Mouse (Mus musculus) heart, embryonic 16.5 days (tissue): ENCODE data around the gene Tmbim1. TPM values are rescaled to one million over a fixed set of nuclear protein-coding genes. Genes with fewer than 3 reads are reported as not detected.
"Not testable (repeated sequence)": the region's sequence is repeated elsewhere in the genome, so short reads cannot be mapped to it uniquely, and the experiment has no call there.

Experiments
- ATAC-seq: fragments of 200-750 bp; cut with Nextera tagmentation; replicated peaks from 2 replicates; pipeline ENCODE4 v1.8.0; 2017; ENCODE audit warnings: moderate number of reproducible peaks; ENCODE audit not compliant: insufficient read depth, low FRiP score; ENCODE audit errors: extremely low read depth
- H3K27ac ChIP-seq: fragments of 300-500 bp; sonication (generic); 2 replicates; pipeline ENCODE4 v1.5.1; 2014; ENCODE audit warnings: mild to moderate bottlenecking, low read length, control low read depth, moderate library complexity
- H3K27me3 ChIP-seq: fragments of 300-500 bp; sonication (generic); 2 replicates; pipeline ENCODE4 v1.6.1; 2014; ENCODE audit warnings: low read length, mixed read lengths; ENCODE audit not compliant: control insufficient read depth, insufficient read depth
- H3K36me3 ChIP-seq: fragments of 300-500 bp; sonication (generic); 2 replicates; pipeline ENCODE4 v1.6.1; 2014; ENCODE audit not compliant: control insufficient read depth, insufficient read depth
- H3K4me1 ChIP-seq: fragments of 300-500 bp; sonication (generic); 2 replicates; pipeline ENCODE4 v1.6.1; 2014; ENCODE audit warnings: low read length, mixed read lengths; ENCODE audit not compliant: control insufficient read depth, insufficient read depth
- H3K4me2 ChIP-seq: fragments of 300-500 bp; sonication (generic); 2 replicates; pipeline ENCODE4 v1.6.1; 2014; ENCODE audit warnings: low read depth, mild to moderate bottlenecking, control low read depth, low read length
- H3K4me3 ChIP-seq: fragments of 300-500 bp; sonication (generic); 2 replicates; pipeline ENCODE4 v1.5.1; 2014; ENCODE audit warnings: mild to moderate bottlenecking, control low read depth, low read length
- H3K9ac ChIP-seq: fragments of 300-500 bp; sonication (generic); 2 replicates; pipeline ENCODE4 v1.6.1; 2014; ENCODE audit warnings: low read length, control low read depth
- H3K9me3 ChIP-seq: fragments of 300-500 bp; sonication (generic); replicated peaks from 2 replicates; pipeline ENCODE4 v1.6.1; 2016; ENCODE audit warnings: low read length; ENCODE audit not compliant: control insufficient read depth
- WGBS: fragments of 180-500 bp; shearing (Covaris S2); extraction: QIAGEN DNeasy Blood & Tissue Kit; methylation state at CpG from one replicate; pipeline ENCODE4 v1.1.7; 2014; 5-methylcytosine and 5-hydroxymethylcytosine counted together
- polyA plus RNA-seq: library from polyadenylated mRNA; unstranded; fragments of >200 nt; fragmentation: Nextera tagmentation; extraction: Ambion mirVana; gene quantifications from 2 replicates; pipeline ENCODE4 v1.2.1, GENCODE M21; 2015

Tmbim1 gene
- polyA plus RNA-seq, 1 experiment from 2014 or later: 51.4 TPM

DNA sequence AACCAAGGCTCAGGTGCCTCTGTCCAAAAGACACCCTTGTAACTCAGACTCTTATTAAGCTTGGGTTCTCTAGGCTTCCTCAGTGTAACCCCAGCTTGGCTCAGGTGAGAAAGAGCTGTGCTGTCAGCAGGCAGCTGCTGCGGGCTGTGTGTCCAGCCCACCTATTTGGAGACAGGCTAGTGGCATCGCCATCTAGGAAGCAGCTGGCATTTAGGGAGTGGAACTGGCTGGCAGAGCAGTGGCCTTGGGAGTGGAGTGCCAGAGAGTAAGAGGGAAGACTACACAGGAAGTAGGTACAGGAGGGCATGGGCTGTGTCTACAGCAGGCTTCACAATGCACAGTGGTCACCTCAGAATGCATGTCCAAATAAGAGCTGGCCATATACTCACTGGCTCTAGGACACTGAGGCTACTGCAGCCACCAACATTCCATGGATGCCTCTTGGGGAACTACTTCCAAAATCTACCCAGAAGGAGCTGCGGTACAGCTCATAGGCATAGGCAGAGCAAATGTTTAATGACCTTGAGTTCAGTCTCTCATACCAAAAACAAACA lies 11.3 kb downstream of the Tmbim1 start:
- Histone ChIP-seq H3K9ac (no peak overlapping the region), H3K4me2 (no peak overlapping the region), H3K4me3 (no peak overlapping the region), H3K4me1 (peaks cover 90% of the 10 kb centered on the region), H3K36me3 (peaks cover 19% of the 10 kb centered on the region; the same call in 1 of the 2 replicates), H3K27me3 (no peaks in the 10 kb centered on the region), H3K27ac (peak overlapping the region; percentile 99), H3K9me3 (no peaks in the 10 kb centered on the region)
- ATAC-seq: no peak
- 57% methylated on average over 3 of the region's 3 CpGs for WGBS

DNA sequence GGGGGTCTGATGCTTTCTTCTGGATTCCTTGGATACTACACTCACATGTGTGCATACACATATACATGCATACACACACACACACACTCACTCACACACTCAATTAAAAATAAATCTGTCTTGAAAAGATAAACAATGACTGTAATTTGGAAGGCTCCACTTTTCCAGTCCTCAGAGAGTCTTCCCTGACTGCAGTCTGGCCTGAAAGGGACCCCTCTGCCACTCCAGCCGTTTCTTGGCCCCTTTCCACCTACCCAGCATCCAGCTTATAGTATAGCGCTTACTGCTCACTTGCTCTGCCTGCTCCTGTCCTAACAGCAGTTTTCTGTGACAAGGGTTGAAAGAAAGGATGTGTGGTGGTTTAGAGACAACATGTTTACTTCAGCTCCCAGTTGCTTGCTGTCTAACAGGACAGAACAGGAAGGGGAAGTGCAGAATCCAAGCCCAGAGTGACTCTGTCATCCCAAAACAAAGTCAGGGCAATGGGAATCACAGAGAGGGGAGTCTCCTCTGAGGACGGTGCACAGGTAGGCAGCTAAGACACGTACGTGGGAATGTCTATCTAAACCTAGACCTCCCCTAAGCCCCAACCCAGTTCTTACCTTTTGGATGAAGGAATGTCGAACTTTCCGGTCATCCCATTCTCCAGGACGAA lies 12.0 kb downstream of the Tmbim1 start:
- Histone ChIP-seq H3K9ac (no peak overlapping the region), H3K27ac (peak overlapping the region; percentile 99), H3K4me2 (no peak overlapping the region), H3K9me3 (no peaks in the 10 kb centered on the region), H3K27me3 (no peaks in the 10 kb centered on the region), H3K36me3 (peaks cover 26% of the 10 kb centered on the region), H3K4me3 (no peak overlapping the region), H3K4me1 (peaks cover 90% of the 10 kb centered on the region)
- 71% methylated on average over 8 of the region's 8 CpGs for WGBS
- no peak for ATAC-seq

DNA sequence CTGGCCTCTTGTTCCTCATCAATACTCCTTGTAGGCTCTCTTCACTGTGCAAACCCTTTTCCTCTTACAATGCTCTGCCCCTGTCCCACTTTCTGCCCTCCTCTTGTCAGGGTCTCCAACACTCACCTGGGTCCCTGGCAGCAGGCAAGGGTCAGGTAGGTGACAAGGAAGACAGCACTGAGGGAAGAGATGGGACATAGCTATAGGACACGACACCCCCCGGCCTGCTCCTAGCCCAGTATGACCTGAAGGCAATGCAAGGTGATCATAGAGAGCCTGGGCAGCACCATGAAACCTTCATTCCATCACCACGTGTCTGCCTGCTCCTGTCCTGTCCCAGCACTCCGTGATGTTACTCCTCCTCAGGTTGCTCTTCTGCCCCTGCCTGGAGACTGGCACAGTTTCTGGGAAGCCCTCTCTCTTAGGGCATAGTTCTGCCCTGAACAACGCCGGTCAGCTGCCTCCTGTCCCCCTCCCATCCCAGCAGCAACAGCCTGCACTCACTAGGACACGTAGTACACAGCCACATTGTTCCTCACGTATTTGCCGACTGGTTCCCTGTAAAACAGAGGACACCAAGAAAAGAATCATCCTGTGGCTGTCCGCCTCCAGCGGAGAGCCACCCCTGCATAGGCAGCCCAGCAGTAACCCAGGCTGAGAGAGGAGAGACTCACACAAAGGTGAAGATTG lies 12.9 kb downstream of the Tmbim1 start:
- no peak overlapping the region for H3K4me2 ChIP-seq
- no peak overlapping the region for H3K4me3 ChIP-seq
- no peaks in the 10 kb centered on the region for H3K9me3 ChIP-seq
- whole genome bisulfite sequencing: 82% methylated on average over 11 of the region's 11 CpGs
- peaks cover 89% of the 10 kb centered on the region for H3K4me1 ChIP-seq
- H3K36me3 ChIP-seq: peaks cover 26% of the 10 kb centered on the region
- 0 out of 2 replicates have a peak overlapping the region, but pooled peaks have one; percentile 11 for H3K27ac ChIP-seq
- no peak for ATAC-seq
- H3K27me3 ChIP-seq: no peaks in the 10 kb centered on the region
- no peak overlapping the region for H3K9ac ChIP-seq

DNA sequence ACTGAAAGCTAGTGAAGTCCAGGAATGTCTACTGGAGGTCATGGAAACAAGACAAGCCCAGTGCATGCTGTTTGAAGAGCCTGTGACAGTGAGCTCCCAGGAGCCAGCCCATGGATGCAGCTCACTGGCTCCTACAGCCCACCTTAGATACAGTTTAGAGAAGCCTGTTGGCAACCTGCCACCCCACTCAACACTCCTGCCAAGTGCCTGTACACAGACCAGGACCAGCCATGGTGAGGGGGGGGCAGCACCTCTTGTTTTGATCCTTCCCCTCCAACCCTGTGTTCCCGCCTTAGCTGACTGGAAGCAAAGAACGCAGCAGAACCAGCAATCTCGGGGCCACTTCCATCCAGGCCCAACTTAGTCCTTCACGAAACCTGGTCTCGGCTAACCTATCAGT lies 15.3 kb downstream of the Tmbim1 start:
- WGBS: 40% methylated on average over 5 of the region's 5 CpGs
- Histone ChIP-seq H3K9ac (peak overlapping the region; percentile 38; the same call in 1 of the 2 replicates), H3K36me3 (peaks cover 26% of the 10 kb centered on the region), H3K4me1 (peaks cover 81% of the 10 kb centered on the region), H3K27ac (peak overlapping the region; percentile 92), H3K9me3 (no peaks in the 10 kb centered on the region), H3K27me3 (no peaks in the 10 kb centered on the region), H3K4me2 (peak overlapping the region; percentile 24; the same call in 1 of the 2 replicates), H3K4me3 (no peak overlapping the region)
- peak; percentile 85 for ATAC-seq

- peaks cover 26% of the 10 kb centered on the region for H3K36me3 ChIP-seq
- no peaks in the 10 kb centered on the region for H3K9me3 ChIP-seq
- peak overlapping the region; percentile 55 for H3K9ac ChIP-seq
- H3K27me3 ChIP-seq: no peaks in the 10 kb centered on the region
- H3K4me2 ChIP-seq: 0 out of 2 replicates have a peak overlapping the region, but pooled peaks have one; percentile 24
- peak overlapping the region; percentile 92 for H3K27ac ChIP-seq
- WGBS: 51% methylated on average over 2 of the region's 2 CpGs
- H3K4me1 ChIP-seq: peaks cover 77% of the 10 kb centered on the region
- H3K4me3 ChIP-seq: no peak overlapping the region
- no peak for ATAC-seq
Observed at GRCm38 (mm10) chr1:74289740-74290139, 15.7 kb downstream of the Tmbim1 start.

DNA sequence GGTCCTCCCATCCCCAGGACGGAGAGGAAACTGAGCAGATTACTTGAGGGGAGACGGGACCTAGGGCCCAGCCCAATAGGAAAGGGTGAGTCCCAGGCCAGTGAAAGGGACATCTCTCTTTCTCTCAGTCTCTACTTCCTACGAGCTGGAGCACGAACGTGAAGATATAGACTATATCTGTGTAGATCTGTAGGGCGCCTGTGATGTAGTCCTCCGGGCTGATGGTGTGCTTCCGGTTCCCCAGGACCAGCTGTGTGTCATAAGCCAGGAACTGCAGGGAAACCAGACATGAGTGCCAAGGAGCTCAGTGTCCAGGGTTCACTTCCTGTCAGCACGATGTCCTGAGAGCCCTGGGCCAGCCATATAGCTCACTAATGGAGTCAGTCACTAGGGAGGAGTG lies 16.2 kb downstream of the Tmbim1 start:
- Histone ChIP-seq H3K9ac (peak overlapping the region; percentile 22; the same call in 1 of the 2 replicates), H3K4me1 (peaks cover 73% of the 10 kb centered on the region), H3K4me2 (no peak overlapping the region), H3K9me3 (no peaks in the 10 kb centered on the region), H3K4me3 (no peak overlapping the region), H3K27me3 (no peaks in the 10 kb centered on the region), H3K36me3 (peaks cover 26% of the 10 kb centered on the region), H3K27ac (peak overlapping the region; percentile 92)
- no peak for ATAC-seq
- WGBS: 62% methylated on average over 9 of the region's 9 CpGs

GRCm38 (mm10) chr1:74288327-74288726 lies 17.1 kb downstream of the Tmbim1 start:
- H3K4me1 ChIP-seq: peaks cover 70% of the 10 kb centered on the region
- peaks cover 26% of the 10 kb centered on the region for H3K36me3 ChIP-seq
- peak overlapping the region; percentile 92 for H3K27ac ChIP-seq
- no peak overlapping the region for H3K9ac ChIP-seq
- no peaks in the 10 kb centered on the region for H3K9me3 ChIP-seq
- no peak for ATAC-seq
- WGBS: 64% methylated on average over 4 of the region's 4 CpGs
- H3K4me3 ChIP-seq: no peak overlapping the region
- H3K4me2 ChIP-seq: no peak overlapping the region
- no peaks in the 10 kb centered on the region for H3K27me3 ChIP-seq

DNA sequence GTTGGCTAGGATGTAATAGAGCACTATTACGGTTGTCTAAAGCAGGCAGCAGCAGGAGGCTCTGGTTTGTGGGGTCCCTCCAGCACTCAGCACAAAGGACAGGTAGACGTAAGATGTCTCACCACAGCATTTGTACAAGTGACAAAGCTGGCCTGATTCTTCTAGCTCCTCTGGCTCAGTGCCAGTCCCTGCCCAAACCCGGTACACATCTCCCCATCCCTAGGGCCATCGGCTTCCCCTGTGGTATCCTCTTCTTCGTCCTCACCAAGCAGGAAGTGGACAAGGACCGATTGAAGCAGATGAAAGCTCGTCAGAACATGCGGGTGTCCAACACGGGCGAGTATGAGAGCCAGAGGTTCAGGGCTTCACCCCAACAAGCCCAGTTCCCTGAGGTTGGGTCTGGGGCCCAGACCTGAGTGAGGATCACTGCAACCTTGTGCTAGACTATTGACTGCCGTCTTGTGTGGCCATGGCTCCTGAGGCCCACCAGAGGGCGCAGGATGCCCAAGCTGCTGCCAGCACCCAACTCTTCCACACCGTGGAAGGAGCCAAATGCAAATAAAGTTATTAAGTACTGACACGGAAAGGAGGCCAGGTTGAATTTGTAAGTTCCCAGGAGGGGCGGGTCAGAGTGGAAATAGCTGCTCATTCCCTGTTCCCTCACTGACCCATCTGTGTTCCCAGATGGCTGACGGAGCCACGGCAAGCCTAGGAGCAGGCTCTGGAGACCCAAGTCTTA lies 18.4 kb downstream of the Tmbim1 start:
- not testable (repeated sequence) for ATAC-seq, H3K4me3 ChIP-seq, H3K4me2 ChIP-seq, H3K9me3 ChIP-seq, H3K27me3 ChIP-seq, H3K27ac ChIP-seq
- 53% methylated on average over 15 of the region's 17 CpGs for WGBS
- Histone ChIP-seq H3K4me1 (peaks cover 69% of the 10 kb centered on the region), H3K36me3 (peaks cover 31% of the 10 kb centered on the region), H3K9ac (0 out of 2 replicates have a peak overlapping the region, but pooled peaks have one; percentile 12)
